Mouse (Mus musculus): ENCODE results near the gene Olfr1340. TPM values are rescaled to one million over a fixed set of nuclear protein-coding genes. Genes with fewer than 3 reads are reported as not detected.

The Olfr1340 gene
- total RNA-seq (2022), result not detected

GRCm38 (mm10) chr4:118719838-118720237 lies at the start of gene Olfr1340:
Olfr1340 (plus strand) TSS chr4:118720138.
- DNase-seq (ENCODE audit: low spot score), result no peak

- no peak for DNase-seq (ENCODE audit: low spot score)
Measured at GRCm38 (mm10) chr4:118687086-118687485, 32.9 kb upstream of the Olfr1340 start.

GRCm38 (mm10) chr4:118692412-118692973 lies 27.4 kb upstream of the Olfr1340 start, which contains the start of gene Olfr1342:
Olfr1342 (minus strand) TSS chr4:118692756.
- DNase-seq (ENCODE audit: low spot score), result no peak

DNA sequence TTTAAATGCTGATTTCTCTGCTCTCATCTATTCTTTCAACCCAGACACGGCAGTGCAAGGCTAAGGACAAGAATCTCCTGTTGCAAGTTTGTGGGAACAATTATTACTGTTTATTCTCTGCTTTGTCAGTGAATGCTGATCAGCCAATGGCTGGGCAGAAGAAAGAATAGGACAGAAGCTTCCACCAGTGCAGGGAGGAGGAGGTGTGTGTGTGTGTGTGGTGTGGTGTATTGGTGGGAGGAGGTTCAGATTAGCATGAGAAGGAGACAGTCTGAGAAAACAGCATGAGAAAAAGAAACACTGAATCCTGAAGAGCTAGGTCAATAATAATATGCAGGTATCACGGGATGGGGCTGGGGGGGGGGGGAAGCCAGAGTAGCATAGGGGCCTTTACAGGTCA lies 26.1 kb upstream of the Olfr1340 start:
- DNase-seq (ENCODE audit: low spot score), result no peak

- no peak for DNase-seq (ENCODE audit: low spot score)
Measured at GRCm38 (mm10) chr4:118703223-118703622, 16.7 kb upstream of the Olfr1340 start, which contains the start of gene Olfr1341. Olfr1341 (plus strand) TSS chr4:118703523.

GRCm38 (mm10) chr4:118708086-118708485 lies 11.9 kb upstream of the Olfr1340 start:
- no peak for DNase-seq (ENCODE audit: low spot score)

- no peak for DNase-seq (ENCODE audit: low spot score)
Measured at GRCm38 (mm10) chr4:118711656-118712055, 8.3 kb upstream of the Olfr1340 start.

- DNase-seq (ENCODE audit: low spot score), result no peak
Measured at GRCm38 (mm10) chr4:118721742-118722483, 2.0 kb downstream of the Olfr1340 start.

DNA sequence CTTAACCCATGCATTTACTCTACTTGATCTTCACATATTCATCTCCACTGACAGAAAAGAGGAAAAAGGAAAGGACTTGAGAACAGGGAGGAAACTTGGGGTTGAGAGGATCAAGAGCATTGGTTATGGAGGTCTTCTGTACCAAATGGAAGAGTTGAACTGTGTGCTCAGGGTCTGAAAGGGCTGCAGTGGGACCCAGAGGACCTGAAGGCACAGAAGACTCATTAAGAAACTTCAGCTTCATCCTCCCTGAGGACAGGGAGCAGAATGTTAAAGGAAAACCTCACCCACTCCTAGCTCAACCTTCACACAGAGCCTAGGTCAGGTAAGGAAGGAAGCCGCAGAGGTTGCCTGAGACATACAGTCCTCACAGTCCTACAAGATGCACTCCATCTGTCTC lies 11.9 kb downstream of the Olfr1340 start, which contains the start of gene Olfr1339:
Gene Olfr1339 (plus strand): TSS at position 301 of the 400 bp plus-strand sequence.
- no peak for DNase-seq (ENCODE audit: low spot score)

DNA sequence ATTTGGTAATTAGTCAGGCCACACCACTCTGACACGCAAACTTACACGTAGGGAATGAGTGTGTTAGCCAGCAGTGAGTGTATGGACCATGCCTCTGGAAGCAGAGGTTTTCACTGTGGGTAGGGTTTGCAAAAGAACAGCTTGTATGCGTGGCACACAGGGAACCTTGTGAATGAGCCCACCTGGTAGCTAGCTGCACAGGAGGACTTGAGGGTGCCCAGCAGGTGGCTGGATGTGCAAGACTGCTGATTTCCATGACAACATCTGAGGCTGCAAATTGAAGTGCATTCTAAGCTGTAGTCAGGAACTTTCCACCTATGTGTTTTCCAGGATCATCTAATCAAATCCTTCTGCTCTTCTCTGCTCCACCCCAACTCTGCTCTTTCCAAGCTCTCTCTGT lies 19.6 kb downstream of the Olfr1340 start:
- no peak for DNase-seq (ENCODE audit: low spot score)

- DNase-seq (ENCODE audit: low spot score), result no peak
Measured at GRCm38 (mm10) chr4:118740988-118741698, 21.2 kb downstream of the Olfr1340 start.

- no peak for DNase-seq (ENCODE audit: low spot score)
Measured at GRCm38 (mm10) chr4:118741881-118742280, 21.9 kb downstream of the Olfr1340 start.

DNA sequence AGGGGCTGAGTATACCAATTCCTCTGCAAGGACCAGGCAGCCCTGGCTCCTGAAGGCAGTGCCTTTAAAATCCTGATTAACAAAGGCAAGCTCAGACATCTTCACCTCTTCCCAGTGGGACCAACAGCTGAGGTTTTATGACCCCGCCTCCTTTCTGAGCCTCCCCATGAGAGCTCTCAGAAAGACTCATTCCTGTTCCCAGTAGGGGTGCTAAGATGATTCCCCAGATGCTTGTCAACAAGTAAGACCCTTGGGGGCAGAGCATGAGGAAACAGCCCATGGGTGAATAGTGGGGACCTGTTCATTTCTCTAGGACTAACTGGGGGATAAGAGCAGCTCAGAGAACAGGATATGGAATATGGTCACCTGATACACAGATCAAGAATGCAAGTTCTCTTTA lies 38.7 kb downstream of the Olfr1340 start, which contains the start of gene Olfr1338:
Gene Olfr1338 (minus strand): TSS at position 101 of the 400 bp plus-strand sequence.
- DNase-seq (ENCODE audit: low spot score), result no peak

Other genes with a start within 250 kb of the Olfr1340 start
- 10 to 100 TPM; 50.0 to 57.6 (median 56.7) TPM for gene Tie1, start 230.1 kb upstream of the Olfr1340 start, total RNA-seq (2022)
- not detected for gene 2610528J11Rik, start 193.1 kb upstream of the Olfr1340 start, total RNA-seq (2022)
- under 1 TPM in 2 of 4 experiments, not detected in 2; 0.12 to 0.23 TPM for gene Tmem125, start 176.1 kb upstream of the Olfr1340 start, total RNA-seq (2022)
- gene Cfap57, start 99.4 kb upstream of the Olfr1340 start, total RNA-seq (2022), result under 1 TPM in 1 of 4 experiments, not detected in 3; 0.06 TPM
- 10 to 100 TPM; 26.6 to 42.0 (median 37.1) TPM for gene Ebna1bp2, start 99.3 kb upstream of the Olfr1340 start, total RNA-seq (2022)
- gene Olfr62, start 61.2 kb upstream of the Olfr1340 start, total RNA-seq (2022), result not detected
- not detected for gene Olfr1342, start 27.4 kb upstream of the Olfr1340 start, total RNA-seq (2022)
- gene Olfr1341, start 16.6 kb upstream of the Olfr1340 start, total RNA-seq (2022), result not detected
- not detected for gene Olfr1339, start 12.0 kb downstream of the Olfr1340 start, total RNA-seq (2022)
- gene Olfr1338, start 38.6 kb downstream of the Olfr1340 start, total RNA-seq (2022), result not detected
- gene Olfr1337, start 62.4 kb downstream of the Olfr1340 start, total RNA-seq (2022), result not detected
- not detected for gene Olfr1335, start 89.8 kb downstream of the Olfr1340 start, total RNA-seq (2022)
- not detected for gene Olfr1333, start 116.1 kb downstream of the Olfr1340 start, total RNA-seq (2022)
- not detected for gene Olfr1331, start 144.5 kb downstream of the Olfr1340 start, total RNA-seq (2022)
- gene Olfr1330, start 168.5 kb downstream of the Olfr1340 start, total RNA-seq (2022), result not detected
- gene Olfr1329, start 197.3 kb downstream of the Olfr1340 start, total RNA-seq (2022), result not detected
- gene Olfr1328, start 218.5 kb downstream of the Olfr1340 start, total RNA-seq (2022), result not detected
- under 1 TPM in 3 of 4 experiments, not detected in 1; 0.09 to 0.19 (median 0.17) TPM for gene Lao1, start 241.4 kb downstream of the Olfr1340 start, total RNA-seq (2022)